Mouse (Mus musculus) cortical plate, adult 2 months (tissue): ENCODE data around the gene Trmt112.

Experiments
- CTCF ChIP-seq: fragments of 200-500 bp; IDR thresholded peaks from 2 replicates; pipeline ENCODE4 v1.5.1; 2011; ENCODE audit warnings: mild to moderate bottlenecking, control low read depth, low read length; ENCODE audit not compliant: insufficient read depth; ENCODE audit errors: extremely low read depth
- POLR2A ChIP-seq: fragments of 200-500 bp; IDR thresholded peaks from 2 replicates; pipeline ENCODE4 v1.6.1; 2011; ENCODE audit warnings: mild to moderate bottlenecking, low read length, control low read depth; ENCODE audit not compliant: insufficient read depth; ENCODE audit errors: extremely low read depth

DNA sequence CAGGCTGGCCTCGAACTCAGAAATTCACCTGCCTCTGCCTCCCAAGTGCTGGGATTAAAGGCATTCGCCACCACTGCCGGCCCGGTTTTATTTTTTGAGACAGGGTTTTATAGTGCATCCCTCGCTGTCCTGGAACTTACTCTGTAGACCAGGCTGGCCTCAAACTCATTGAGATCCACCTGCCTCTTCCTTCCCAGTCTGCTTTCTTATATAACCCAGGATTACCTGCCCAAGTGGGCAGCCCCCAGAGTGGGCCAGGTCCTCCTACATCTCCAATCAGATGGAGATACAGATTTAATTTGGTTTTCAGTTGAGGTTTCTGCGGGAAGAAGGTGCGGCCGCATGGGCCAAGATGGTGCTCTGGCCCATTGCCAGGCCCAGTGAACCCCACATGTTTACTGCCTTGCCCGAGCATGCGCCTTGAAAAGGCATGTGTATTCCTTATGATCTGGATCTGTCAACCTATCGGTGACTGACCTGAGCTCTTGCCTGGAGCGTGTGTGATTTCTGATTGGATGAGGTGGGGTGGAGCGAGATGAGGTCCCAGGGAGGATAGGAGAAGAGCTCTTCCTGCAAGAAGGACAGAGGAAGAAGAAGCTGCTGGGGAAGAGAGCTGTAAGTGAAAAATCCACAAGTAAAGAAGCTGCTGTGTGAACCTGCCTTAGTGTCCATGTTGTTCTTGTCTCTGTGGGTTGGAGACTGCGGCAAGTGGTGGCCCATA lies 15.6 kb upstream of the Trmt112 start:
- TF ChIP-seq CTCF, result no peak
- no peak for TF ChIP-seq POLR2A
